Mouse (Mus musculus) hindbrain, embryonic 14.5 days (tissue): ENCODE data around the gene Acat3. TPM values are rescaled to one million over a fixed set of nuclear protein-coding genes. Genes with fewer than 3 reads are reported as not detected.
"Not testable (repeated sequence)": the region's sequence is repeated elsewhere in the genome, so short reads cannot be mapped to it uniquely, and the experiment has no call there.

Experiments used
- ATAC-seq: fragments of 200-750 bp; cut with Nextera tagmentation; 2 replicates; pipeline ENCODE4 v1.8.0; 2017; ENCODE audit warnings: moderate number of reproducible peaks, mild to moderate bottlenecking, moderate TSS enrichment, moderate library complexity; ENCODE audit not compliant: low FRiP score
- DNase-seq: peaks from one replicate; pipeline ENCODE4 v3.0.0-alpha.2; 2015; ENCODE audit warnings: low spot score
- H3K27ac ChIP-seq: fragments of 300-500 bp; sonication (generic); 2 replicates; pipeline ENCODE4 v1.5.1; 2014; ENCODE audit warnings: mild to moderate bottlenecking, moderate library complexity
- H3K27me3 ChIP-seq: fragments of 300-500 bp; sonication (generic); 2 replicates; pipeline ENCODE4 v1.6.1; 2014; ENCODE audit warnings: mild to moderate bottlenecking, low read length, mixed read lengths; ENCODE audit not compliant: control insufficient read depth, insufficient read depth
- H3K36me3 ChIP-seq: fragments of 300-500 bp; sonication (generic); replicated peaks from 2 replicates; pipeline ENCODE4 v1.6.1; 2014; ENCODE audit not compliant: control insufficient read depth, insufficient read depth
- H3K4me1 ChIP-seq: fragments of 300-500 bp; sonication (generic); replicated peaks from 2 replicates; pipeline ENCODE4 v1.6.1; 2014; ENCODE audit warnings: antibody characterized with exemption, low read length, mixed read lengths; ENCODE audit not compliant: control insufficient read depth, insufficient read depth
- H3K4me2 ChIP-seq: fragments of 300-500 bp; sonication (generic); replicated peaks from 2 replicates; pipeline ENCODE4 v1.6.1; 2014; ENCODE audit warnings: mild to moderate bottlenecking, moderate library complexity
- H3K4me3 ChIP-seq: fragments of 300-500 bp; sonication (generic); replicated peaks from 2 replicates; pipeline ENCODE4 v1.5.1; 2014; ENCODE audit warnings: mild to moderate bottlenecking, low read length
- H3K9ac ChIP-seq: fragments of 300-500 bp; sonication (generic); 2 replicates; pipeline ENCODE4 v1.6.1; 2014
- H3K9me3 ChIP-seq: fragments of 300-500 bp; sonication (generic); 2 replicates; pipeline ENCODE4 v1.6.1; 2016; ENCODE audit warnings: low read length; ENCODE audit not compliant: control insufficient read depth
- WGBS: fragments of 180-500 bp; shearing (Covaris S2); extraction: QIAGEN DNeasy Blood & Tissue Kit; methylation state at CpG from one replicate; pipeline ENCODE4 v1.1.7; 2014; 5-methylcytosine and 5-hydroxymethylcytosine counted together
- polyA plus RNA-seq: library from polyadenylated mRNA; unstranded; fragments of >200 nt; fragmentation: Nextera tagmentation; extraction: Ambion mirVana; gene quantifications from 2 replicates; pipeline ENCODE4 v1.2.1, GENCODE M21; 2014

Acat3 gene
- polyA plus RNA-seq, 1 experiment from 2014 or later = 0.52 TPM

GRCm38 (mm10) chr17:12906436-12906835, 34.0 kb downstream of the Acat3 start:
- Histone ChIP-seq H3K9me3 (no peaks in the 10 kb centered on the region), H3K4me3 (no peak overlapping the region), H3K4me1 (no peaks in the 10 kb centered on the region), H3K36me3 (peaks cover 37% of the 10 kb centered on the region), H3K27ac (no peak overlapping the region), H3K9ac (no peak overlapping the region), H3K27me3 (no peaks in the 10 kb centered on the region), H3K4me2 (no peak overlapping the region)
- DNase-seq (no peak), ATAC-seq (no peak)
- 93% methylated on average over 9 of the region's 9 CpGs for WGBS

GRCm38 (mm10) chr17:12905810-12906209, 34.6 kb downstream of the Acat3 start:
- Histone ChIP-seq H3K27me3 (no peaks in the 10 kb centered on the region), H3K27ac (no peak overlapping the region), H3K4me2 (no peak overlapping the region), H3K9ac (no peak overlapping the region), H3K4me3 (no peak overlapping the region), H3K36me3 (peaks cover 32% of the 10 kb centered on the region), H3K9me3 (no peaks in the 10 kb centered on the region), H3K4me1 (no peaks in the 10 kb centered on the region)
- WGBS = 88% methylated on average over 4 of the region's 4 CpGs
- ATAC-seq (no peak), DNase-seq (no peak)

GRCm38 (mm10) chr17:12904349-12904748, 36.1 kb downstream of the Acat3 start:
- Histone ChIP-seq H3K9me3 (no peaks in the 10 kb centered on the region), H3K9ac (no peak overlapping the region), H3K36me3 (peaks cover 29% of the 10 kb centered on the region), H3K27ac (no peak overlapping the region), H3K4me2 (no peak overlapping the region), H3K4me1 (no peaks in the 10 kb centered on the region), H3K4me3 (no peak overlapping the region), H3K27me3 (no peaks in the 10 kb centered on the region)
- ATAC-seq (no peak), DNase-seq (no peak)
- WGBS = 52% methylated on average over 1 of the region's 1 CpGs

- H3K4me2 ChIP-seq = no peak overlapping the region
- DNase-seq = no peak
These were observed 36.7 kb downstream of the Acat3 start for GRCm38 (mm10) chr17:12903372-12904333.

GRCm38 (mm10) chr17:12902291-12902690, 38.1 kb downstream of the Acat3 start:
- H3K36me3 ChIP-seq = peaks cover 29% of the 10 kb centered on the region
- H3K4me3 ChIP-seq = no peak overlapping the region
- no peaks in the 10 kb centered on the region for H3K4me1 ChIP-seq
- H3K27me3 ChIP-seq = no peaks in the 10 kb centered on the region
- DNase-seq (no peak), ATAC-seq (no peak)
- no peak overlapping the region for H3K27ac ChIP-seq
- H3K9ac ChIP-seq = no peak overlapping the region
- H3K4me2 ChIP-seq = no peak overlapping the region
- WGBS = 94% methylated on average over 6 of the region's 6 CpGs
- no peaks in the 10 kb centered on the region for H3K9me3 ChIP-seq

More at GRCm38 (mm10) chr17:12903372-12904333, 36.7 kb downstream of the Acat3 start:
- H3K27ac ChIP-seq = no peak overlapping the region
- H3K9ac ChIP-seq = no peak overlapping the region
- no peaks in the 10 kb centered on the region for H3K9me3 ChIP-seq
- ATAC-seq = no peak
- H3K27me3 ChIP-seq = no peaks in the 10 kb centered on the region
- WGBS = 40% methylated on average over 11 of the region's 12 CpGs
- H3K4me3 ChIP-seq = no peak overlapping the region
- H3K36me3 ChIP-seq = peaks cover 29% of the 10 kb centered on the region
- no peaks in the 10 kb centered on the region for H3K4me1 ChIP-seq

- Histone ChIP-seq H3K36me3 (peaks cover 25% of the 10 kb centered on the region), H3K27ac (peak overlapping the region; percentile 72; the same call in 1 of the 2 replicates)
- DNase-seq, H3K4me1 ChIP-seq, H3K4me3 ChIP-seq, ATAC-seq, H3K9me3 ChIP-seq, H3K9ac ChIP-seq, H3K4me2 ChIP-seq, H3K27me3 ChIP-seq: not testable (repeated sequence)
- WGBS = 26% methylated on average over 2 of the region's 2 CpGs
These were observed 41.8 kb downstream of the Acat3 start for GRCm38 (mm10) chr17:12898607-12899006.

- Histone ChIP-seq H3K4me1 (no peaks in the 10 kb centered on the region), H3K27me3 (no peaks in the 10 kb centered on the region), H3K9ac (no peak overlapping the region), H3K36me3 (peaks cover 24% of the 10 kb centered on the region), H3K9me3 (no peaks in the 10 kb centered on the region), H3K4me3 (no peak overlapping the region), H3K4me2 (no peak overlapping the region), H3K27ac (0 out of 2 replicates have a peak overlapping the region, but pooled peaks have one; percentile 16)
- WGBS = 84% methylated on average over 5 of the region's 5 CpGs
- ATAC-seq (no peak), DNase-seq (no peak)
These were observed 42.7 kb downstream of the Acat3 start for GRCm38 (mm10) chr17:12897674-12898073.

GRCm38 (mm10) chr17:12892033-12892432, 48.4 kb downstream of the Acat3 start:
- H3K9ac ChIP-seq = no peak overlapping the region
- H3K4me3 ChIP-seq = no peak overlapping the region
- H3K4me2 ChIP-seq = no peak overlapping the region
- peaks cover 28% of the 10 kb centered on the region for H3K36me3 ChIP-seq
- ATAC-seq (no peak), DNase-seq (no peak)
- no peaks in the 10 kb centered on the region for H3K27me3 ChIP-seq
- no peaks in the 10 kb centered on the region for H3K4me1 ChIP-seq
- no peaks in the 10 kb centered on the region for H3K9me3 ChIP-seq
- WGBS = 94% methylated on average over 9 of the region's 9 CpGs
- H3K27ac ChIP-seq = no peak overlapping the region

- peaks cover 26% of the 10 kb centered on the region for H3K36me3 ChIP-seq
- 85% methylated on average over 4 of the region's 4 CpGs for WGBS
- no peaks in the 10 kb centered on the region for H3K4me1 ChIP-seq
- no peak for ATAC-seq
- H3K27me3 ChIP-seq = no peaks in the 10 kb centered on the region
- no peak overlapping the region for H3K4me3 ChIP-seq
- no peaks in the 10 kb centered on the region for H3K9me3 ChIP-seq
- no peak overlapping the region for H3K4me2 ChIP-seq
- no peak overlapping the region for H3K27ac ChIP-seq
- no peak overlapping the region for H3K9ac ChIP-seq
- DNase-seq = no peak
These were observed 49.3 kb downstream of the Acat3 start for GRCm38 (mm10) chr17:12891054-12891453.
